Mouse (Mus musculus) neural tube, embryonic 14.5 days (tissue): ENCODE results near the gene Cog7. TPM values are rescaled to one million over a fixed set of nuclear protein-coding genes. Genes with fewer than 3 reads are reported as not detected.

ENCODE experiments used
- ATAC-seq: fragments of 200-750 bp; cut with Nextera tagmentation; 2 replicates; pipeline ENCODE4 v1.8.0; 2017; ENCODE audit warnings: low read depth, mild to moderate bottlenecking, moderate TSS enrichment, moderate library complexity
- H3K27ac ChIP-seq: fragments of 300-500 bp; sonication (generic); 2 replicates; pipeline ENCODE4 v1.5.1; 2014; ENCODE audit warnings: low read depth, mild to moderate bottlenecking, control low read depth, low read length, moderate library complexity, mixed read lengths
- H3K27me3 ChIP-seq: fragments of 300-500 bp; sonication (generic); 2 replicates; pipeline ENCODE4 v1.6.1; 2014; ENCODE audit warnings: low read length; ENCODE audit not compliant: control insufficient read depth, insufficient read depth
- H3K36me3 ChIP-seq: fragments of 300-500 bp; sonication (generic); 2 replicates; pipeline ENCODE4 v1.6.1; 2014; ENCODE audit warnings: low read length, mixed read lengths; ENCODE audit not compliant: control insufficient read depth, insufficient read depth
- H3K4me1 ChIP-seq: fragments of 300-500 bp; sonication (generic); 2 replicates; pipeline ENCODE4 v1.6.1; 2014; ENCODE audit warnings: low read length; ENCODE audit not compliant: control insufficient read depth, insufficient read depth
- H3K4me2 ChIP-seq: fragments of 300-500 bp; sonication (generic); 2 replicates; pipeline ENCODE4 v1.6.1; 2014; ENCODE audit warnings: mild to moderate bottlenecking, low read depth, low read length, control low read depth
- H3K4me3 ChIP-seq: fragments of 300-500 bp; sonication (generic); 2 replicates; pipeline ENCODE4 v1.5.1; 2014; ENCODE audit warnings: low read depth, low read length, control low read depth, mixed read lengths
- H3K9ac ChIP-seq: fragments of 300-500 bp; sonication (generic); replicated peaks from 2 replicates; pipeline ENCODE4 v1.6.1; 2014; ENCODE audit warnings: low read depth, mild to moderate bottlenecking, control low read depth, low read length, mixed read lengths
- H3K9me3 ChIP-seq: fragments of 300-500 bp; sonication (generic); 2 replicates; pipeline ENCODE4 v1.6.1; 2016; ENCODE audit warnings: low read length; ENCODE audit not compliant: control insufficient read depth
- WGBS: fragments of 180-500 bp; shearing (Covaris S2); extraction: QIAGEN DNeasy Blood & Tissue Kit; methylation state at CpG from one replicate; pipeline ENCODE4 v1.1.7; 2014; 5-methylcytosine and 5-hydroxymethylcytosine counted together
- polyA plus RNA-seq: library from polyadenylated mRNA; unstranded; fragments of >200 nt; fragmentation: Nextera tagmentation; extraction: Ambion mirVana; gene quantifications from 2 replicates; pipeline ENCODE4 v1.2.1, GENCODE M21; 2014

Cog7 gene
- polyA plus RNA-seq, 1 experiment from 2014 or later, result 30.1 TPM

- H3K9me3 ChIP-seq, result no peaks in the 10 kb centered on the region
- no peaks in the 10 kb centered on the region for H3K27me3 ChIP-seq
- ATAC-seq, result no peak
- 90% methylated on average over 7 of the region's 7 CpGs for WGBS
- no peaks in the 10 kb centered on the region for H3K4me1 ChIP-seq
- H3K27ac ChIP-seq, result no peak overlapping the region
- H3K4me3 ChIP-seq, result no peak overlapping the region
- no peak overlapping the region for H3K4me2 ChIP-seq
- H3K36me3 ChIP-seq, result peaks cover 15% of the 10 kb centered on the region
- no peak overlapping the region for H3K9ac ChIP-seq
Measured at GRCm38 (mm10) chr7:121966169-121966568, 15.3 kb downstream of the Cog7 start.

DNA sequence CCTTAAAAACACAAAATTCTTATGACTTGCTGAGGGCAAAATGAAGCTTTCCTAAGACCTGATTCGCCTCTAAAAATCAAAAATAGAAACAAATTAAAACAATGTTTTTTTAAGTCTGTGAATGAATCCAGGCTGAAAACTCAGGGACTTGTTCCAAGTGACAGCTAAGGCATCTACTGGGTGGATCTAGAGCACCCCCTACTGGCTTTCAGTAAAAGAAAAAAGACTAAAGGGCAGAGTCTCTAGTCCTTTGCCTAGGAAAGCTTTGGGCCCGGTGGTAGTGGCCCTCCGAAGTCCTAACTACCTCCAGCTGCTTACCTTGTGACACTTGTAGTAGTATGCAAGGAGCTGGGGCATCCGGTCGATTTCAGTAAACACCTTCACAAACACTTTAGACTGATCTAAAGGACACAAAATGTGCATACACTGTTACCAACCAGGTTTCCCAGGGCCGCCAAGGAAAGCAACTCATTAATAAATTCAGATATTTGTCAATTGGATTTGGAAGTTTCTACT, 17.6 kb downstream of the Cog7 start:
- no peaks in the 10 kb centered on the region for H3K4me1 ChIP-seq
- H3K27ac ChIP-seq, result no peak overlapping the region
- no peak overlapping the region for H3K9ac ChIP-seq
- peaks cover 8% of the 10 kb centered on the region for H3K36me3 ChIP-seq
- no peak overlapping the region for H3K4me3 ChIP-seq
- H3K27me3 ChIP-seq, result no peaks in the 10 kb centered on the region
- no peak overlapping the region for H3K4me2 ChIP-seq
- 78% methylated on average over 6 of the region's 6 CpGs for WGBS
- H3K9me3 ChIP-seq, result no peaks in the 10 kb centered on the region
- no peak for ATAC-seq

DNA sequence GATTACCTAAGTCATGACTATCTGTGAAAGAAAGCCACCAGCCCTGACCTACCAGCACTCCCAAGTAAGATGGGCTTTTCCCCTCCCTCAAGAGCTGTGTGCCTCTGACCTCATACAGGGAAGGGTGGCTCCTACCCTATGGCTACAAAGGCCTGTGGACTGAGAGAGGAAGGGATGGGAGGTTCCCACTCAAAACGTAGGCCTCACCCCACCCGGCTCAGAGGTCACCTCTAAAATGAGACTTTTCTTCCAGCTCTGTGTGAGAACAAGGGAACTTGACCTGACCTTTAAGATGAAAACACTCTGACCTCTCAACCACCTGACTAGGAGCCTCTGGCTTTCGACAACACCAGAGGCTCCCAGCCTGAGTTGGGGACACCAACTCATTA, 18.9 kb downstream of the Cog7 start:
- ATAC-seq, result no peak
- H3K27ac ChIP-seq, result no peak overlapping the region
- 84% methylated on average over 3 of the region's 3 CpGs for WGBS
- H3K4me2 ChIP-seq, result no peak overlapping the region
- no peak overlapping the region for H3K9ac ChIP-seq
- H3K4me1 ChIP-seq, result no peaks in the 10 kb centered on the region
- no peaks in the 10 kb centered on the region for H3K9me3 ChIP-seq
- H3K27me3 ChIP-seq, result no peaks in the 10 kb centered on the region
- peaks cover 8% of the 10 kb centered on the region for H3K36me3 ChIP-seq
- H3K4me3 ChIP-seq, result no peak overlapping the region

DNA sequence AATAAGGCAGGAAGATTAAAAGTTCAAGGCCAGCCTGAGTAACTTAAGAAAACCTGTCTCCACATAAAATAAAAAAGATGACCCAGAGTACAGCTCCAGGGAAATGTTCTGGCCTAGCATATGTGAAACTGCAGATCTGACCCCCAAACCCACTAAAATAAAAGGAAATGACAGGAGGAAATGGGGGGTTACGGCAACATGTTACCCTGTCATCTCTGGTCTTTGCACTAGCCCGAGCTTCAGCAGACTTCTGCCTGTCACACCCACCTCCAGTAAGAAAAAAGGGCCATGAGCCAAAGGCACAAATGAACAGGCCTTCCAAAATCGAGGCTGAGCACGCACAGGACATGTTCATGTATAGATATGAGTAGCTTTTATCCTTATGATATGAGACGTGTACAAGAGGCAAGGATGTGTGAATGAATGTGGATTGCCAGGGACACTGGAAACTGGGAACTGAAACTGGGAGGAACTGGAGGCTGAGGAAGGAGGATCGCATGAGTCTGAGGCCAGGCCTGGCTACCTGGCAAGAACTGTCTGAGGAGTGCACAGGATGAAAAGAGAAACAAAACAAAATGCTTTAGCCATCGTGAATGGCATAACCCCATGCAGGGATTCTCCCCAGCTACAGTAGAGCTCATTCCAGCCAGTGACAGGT, 19.5 kb downstream of the Cog7 start:
- no peak overlapping the region for H3K27ac ChIP-seq
- H3K36me3 ChIP-seq, result peaks cover 8% of the 10 kb centered on the region
- H3K4me2 ChIP-seq, result no peak overlapping the region
- no peaks in the 10 kb centered on the region for H3K27me3 ChIP-seq
- no peaks in the 10 kb centered on the region for H3K4me1 ChIP-seq
- no peaks in the 10 kb centered on the region for H3K9me3 ChIP-seq
- no peak for ATAC-seq
- no peak overlapping the region for H3K9ac ChIP-seq
- no peak overlapping the region for H3K4me3 ChIP-seq
- 87% methylated on average over 7 of the region's 7 CpGs for WGBS

DNA sequence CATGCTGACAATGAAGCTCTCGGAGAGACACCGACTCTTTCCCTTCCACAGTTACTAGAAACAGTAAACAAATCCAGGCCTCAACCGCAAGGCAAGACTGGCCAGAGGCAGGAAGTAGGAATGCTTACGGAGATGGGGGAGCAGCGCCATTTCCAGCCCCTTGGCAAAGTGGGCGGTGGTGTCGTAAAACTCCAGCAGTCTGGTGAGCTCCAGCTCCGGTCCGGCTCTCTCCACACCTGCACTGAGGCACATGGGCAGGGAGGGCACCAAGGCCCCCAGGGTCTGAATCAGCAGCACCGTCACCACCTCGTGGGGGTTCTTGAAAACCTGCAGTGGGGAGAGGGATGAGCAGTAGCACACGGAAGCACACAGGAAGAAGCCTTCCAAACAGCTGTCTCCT, 25.7 kb downstream of the Cog7 start:
- peaks cover 3% of the 10 kb centered on the region; the same call in 1 of the 2 replicates for H3K36me3 ChIP-seq
- H3K27me3 ChIP-seq, result no peaks in the 10 kb centered on the region
- no peak overlapping the region for H3K4me2 ChIP-seq
- 50% methylated on average over 12 of the region's 12 CpGs for WGBS
- no peak overlapping the region for H3K9ac ChIP-seq
- H3K9me3 ChIP-seq, result no peaks in the 10 kb centered on the region
- ATAC-seq, result no peak
- no peak overlapping the region for H3K4me3 ChIP-seq
- no peak overlapping the region for H3K27ac ChIP-seq
- no peaks in the 10 kb centered on the region for H3K4me1 ChIP-seq

DNA sequence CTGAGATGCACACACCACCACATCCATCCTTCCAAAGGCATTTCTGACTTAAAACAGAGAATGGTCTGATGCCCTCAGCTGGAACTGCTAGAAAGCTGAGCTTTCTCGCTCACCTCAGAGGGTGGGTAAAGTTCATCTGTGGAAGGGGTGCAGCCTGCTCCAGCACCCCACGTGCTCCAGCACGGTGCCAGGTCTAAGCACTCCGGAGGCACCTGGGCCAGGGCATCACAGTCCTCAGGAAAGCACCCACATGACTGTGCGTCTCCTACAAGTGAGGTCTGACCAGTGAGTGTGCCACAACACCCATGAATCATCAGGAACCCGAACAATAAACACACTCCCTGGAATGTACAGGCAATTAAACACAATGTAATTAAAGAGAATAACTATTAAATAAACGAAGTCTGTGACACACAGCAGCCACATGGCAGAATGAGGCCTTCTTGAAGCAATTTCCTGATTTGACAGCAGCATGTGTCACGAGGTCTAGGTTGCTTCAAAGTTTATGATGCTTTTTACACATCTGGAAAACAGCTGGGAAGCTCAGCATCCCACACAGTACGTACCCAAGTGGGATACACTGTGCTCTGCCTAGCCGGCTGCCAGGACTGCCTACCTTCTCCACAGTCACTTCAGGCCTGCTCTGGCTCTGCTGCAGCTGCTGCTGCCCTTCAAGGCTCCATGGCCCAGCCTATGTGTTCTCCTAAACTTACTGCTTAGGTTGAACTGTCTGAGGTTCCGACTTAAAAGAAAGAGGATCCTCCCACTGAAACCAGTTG, 26.4 kb downstream of the Cog7 start:
- Histone ChIP-seq H3K27me3 (no peaks in the 10 kb centered on the region), H3K27ac (no peak overlapping the region), H3K36me3 (peaks cover 6% of the 10 kb centered on the region; the same call in 1 of the 2 replicates), H3K4me2 (no peak overlapping the region), H3K4me1 (no peaks in the 10 kb centered on the region), H3K9me3 (no peaks in the 10 kb centered on the region), H3K9ac (no peak overlapping the region), H3K4me3 (no peak overlapping the region)
- 80% methylated on average over 11 of the region's 11 CpGs for WGBS
- no peak for ATAC-seq

DNA sequence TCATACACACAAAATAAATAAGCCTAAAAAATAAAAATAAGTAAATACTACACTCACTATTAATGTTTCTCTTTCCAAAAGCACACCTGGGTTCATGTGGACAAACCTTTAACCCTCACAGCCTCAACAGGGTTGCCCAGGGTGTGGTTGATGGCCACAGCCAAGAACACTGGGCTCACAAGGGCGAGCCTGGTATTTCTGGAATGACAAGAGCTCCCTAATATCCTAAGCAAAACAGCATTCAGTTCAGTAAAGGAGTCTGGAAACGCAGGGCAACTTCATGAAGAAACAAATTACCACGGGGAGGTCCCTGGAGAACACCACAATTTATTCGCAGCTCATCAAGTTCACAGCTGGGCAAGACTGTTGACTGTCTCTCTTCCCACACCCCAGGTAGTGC, 34.0 kb downstream of the Cog7 start:
- no peak overlapping the region for H3K4me3 ChIP-seq
- no peak for ATAC-seq
- H3K4me1 ChIP-seq, result no peaks in the 10 kb centered on the region
- WGBS, result 62% methylated on average over 4 of the region's 4 CpGs
- no peak overlapping the region for H3K9ac ChIP-seq
- no peaks in the 10 kb centered on the region for H3K9me3 ChIP-seq
- no peak overlapping the region for H3K27ac ChIP-seq
- H3K4me2 ChIP-seq, result no peak overlapping the region
- no peaks in the 10 kb centered on the region for H3K27me3 ChIP-seq
- H3K36me3 ChIP-seq, result peaks cover 6% of the 10 kb centered on the region; the same call in 1 of the 2 replicates

- Histone ChIP-seq H3K9ac (no peak overlapping the region), H3K9me3 (no peaks in the 10 kb centered on the region), H3K36me3 (peaks cover 6% of the 10 kb centered on the region; the same call in 1 of the 2 replicates), H3K4me2 (no peak overlapping the region), H3K27ac (no peak overlapping the region), H3K4me3 (no peak overlapping the region), H3K27me3 (no peaks in the 10 kb centered on the region), H3K4me1 (no peaks in the 10 kb centered on the region)
- ATAC-seq, result no peak
- 89% methylated on average over 5 of the region's 5 CpGs for WGBS
Measured at GRCm38 (mm10) chr7:121946196-121946595, 35.3 kb downstream of the Cog7 start.

DNA sequence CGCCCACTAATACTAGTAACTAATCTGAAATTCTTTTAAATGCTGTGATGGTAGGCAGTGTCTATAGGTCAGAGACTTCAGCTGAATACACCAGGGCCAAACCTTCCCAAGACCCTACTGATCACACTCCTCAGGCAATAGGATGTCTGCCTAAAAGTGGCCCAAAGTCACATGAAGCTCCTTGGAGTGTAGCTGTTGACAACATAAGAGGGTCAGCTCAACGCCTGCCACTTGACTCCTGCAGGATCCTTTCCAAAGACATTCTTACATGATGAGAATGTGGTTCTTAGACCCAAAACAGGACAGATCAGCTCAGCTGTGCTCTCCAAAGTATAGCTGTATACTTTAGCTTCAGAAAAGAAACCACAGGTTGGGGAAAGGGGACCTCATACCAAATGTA, 39.1 kb downstream of the Cog7 start:
- H3K27me3 ChIP-seq, result no peaks in the 10 kb centered on the region
- ATAC-seq, result no peak
- H3K9ac ChIP-seq, result no peak overlapping the region
- no peak overlapping the region for H3K27ac ChIP-seq
- H3K36me3 ChIP-seq, result no peaks in the 10 kb centered on the region
- H3K9me3 ChIP-seq, result no peaks in the 10 kb centered on the region
- H3K4me3 ChIP-seq, result no peak overlapping the region
- WGBS, result 94% methylated on average over 2 of the region's 2 CpGs
- no peaks in the 10 kb centered on the region for H3K4me1 ChIP-seq
- H3K4me2 ChIP-seq, result no peak overlapping the region
